Mouse (Mus musculus) cerebellum, adult 9-11 months (tissue): ENCODE data around the gene Gm17657.
"Not testable (repeated sequence)": the region's sequence is repeated elsewhere in the genome, so short reads cannot be mapped to it uniquely, and the experiment has no call there.

Source experiments
- DNase-seq: peaks from one replicate; pipeline ENCODE4 v3.0.0; 2022

Gm17657 gene

DNA sequence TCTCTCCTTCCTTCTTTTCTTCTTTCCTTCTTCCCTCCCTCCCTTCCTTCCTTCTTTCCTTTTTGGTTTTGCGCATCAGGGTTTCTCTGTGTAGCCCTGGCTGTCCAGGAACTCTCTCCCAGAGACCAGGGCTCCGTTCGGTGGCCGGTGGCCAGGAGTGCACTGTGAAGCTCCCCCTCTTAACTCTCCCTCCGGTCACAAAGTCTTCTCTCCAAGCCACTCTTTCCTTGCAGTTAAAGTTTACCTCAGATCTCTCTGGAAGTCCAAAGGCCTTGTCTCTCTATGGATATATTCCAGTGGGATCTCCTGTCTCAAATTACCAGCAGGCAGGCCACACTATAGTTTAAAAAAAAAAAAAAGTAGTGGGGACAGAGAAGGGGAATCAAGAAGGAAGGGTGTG lies 4.2 kb downstream of the Gm17657 start:
- DNase-seq, result no peak

DNA sequence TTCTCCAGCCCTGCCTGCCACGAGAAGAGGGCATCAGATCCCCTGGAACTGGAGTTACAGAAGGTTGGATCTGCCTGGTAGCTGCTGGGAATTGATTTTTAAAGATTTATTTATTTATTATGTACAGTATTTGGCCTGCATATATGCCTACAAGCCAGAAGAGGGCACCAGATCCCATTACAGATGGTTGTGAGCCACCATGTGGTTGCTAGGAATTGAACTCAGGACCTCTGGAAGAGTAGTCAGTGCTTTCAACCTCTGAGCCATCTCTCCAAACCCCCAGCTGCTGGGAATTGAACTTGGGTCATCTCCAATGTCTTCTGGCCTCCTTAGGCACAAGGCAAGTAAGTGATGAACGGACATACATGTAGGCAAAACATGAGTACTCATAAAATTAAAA lies 5.4 kb downstream of the Gm17657 start:
- DNase-seq, result no peak

DNA sequence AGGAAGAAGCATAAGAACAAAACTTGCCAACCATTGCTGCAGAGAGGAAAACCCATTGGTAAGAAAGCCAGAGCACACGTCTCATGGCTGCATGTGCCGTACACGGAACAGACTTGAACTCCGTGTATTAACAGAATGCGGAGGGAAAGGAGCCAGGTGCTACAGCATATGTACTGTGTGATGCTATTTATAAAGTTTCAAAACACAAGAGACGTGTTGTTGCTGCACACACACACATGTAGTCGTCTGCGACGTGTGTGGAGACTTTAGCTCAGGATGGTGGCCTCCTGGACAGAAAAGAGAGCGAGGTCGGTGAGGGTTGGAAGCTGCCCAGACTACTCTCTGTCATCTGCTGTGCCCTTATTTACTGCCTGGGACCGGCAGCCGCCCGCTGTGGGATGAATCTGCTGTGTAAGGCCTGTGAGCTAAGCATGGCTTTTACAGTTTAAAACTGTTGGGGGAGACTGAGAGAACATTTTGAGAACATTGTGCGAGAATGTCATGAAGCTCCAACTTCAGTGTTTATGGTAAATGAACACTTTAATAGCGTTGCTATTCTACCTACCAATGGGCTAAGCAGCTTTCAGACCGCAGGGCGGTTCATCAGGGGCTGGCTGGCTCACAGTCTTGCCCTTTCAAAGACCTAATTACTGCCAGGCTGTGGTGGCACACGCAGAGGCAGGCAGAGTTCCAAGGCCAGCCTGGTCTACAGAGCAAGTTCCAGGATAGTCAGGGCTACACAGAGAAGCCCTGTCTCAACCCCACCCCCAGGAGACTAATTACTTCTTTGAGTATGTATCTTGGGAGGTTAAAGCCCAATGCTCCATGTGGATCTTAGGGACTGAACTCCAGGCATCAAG lies 6.4 kb downstream of the Gm17657 start:
- peak; percentile 70 for DNase-seq

DNA sequence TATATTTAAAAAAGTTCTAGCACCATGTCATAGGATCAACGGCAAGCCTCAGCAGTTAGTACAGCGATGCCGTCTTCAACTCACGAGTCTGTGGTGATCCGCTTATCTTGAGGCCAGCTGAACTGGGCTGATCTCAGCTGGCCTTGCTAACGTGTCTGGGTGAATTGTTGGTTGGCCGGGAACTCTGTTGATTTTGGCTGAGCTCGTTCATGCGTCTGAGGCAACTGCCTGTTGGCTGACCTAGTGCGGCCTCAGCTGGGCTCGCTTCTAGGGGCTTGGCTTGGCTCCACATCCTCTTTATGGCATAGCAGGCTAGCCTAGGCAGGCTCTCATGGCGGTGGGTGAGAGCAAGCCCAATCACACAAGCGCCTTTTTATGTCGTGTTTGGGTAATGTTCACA lies 8.0 kb downstream of the Gm17657 start:
- peak; percentile 69 for DNase-seq

DNA sequence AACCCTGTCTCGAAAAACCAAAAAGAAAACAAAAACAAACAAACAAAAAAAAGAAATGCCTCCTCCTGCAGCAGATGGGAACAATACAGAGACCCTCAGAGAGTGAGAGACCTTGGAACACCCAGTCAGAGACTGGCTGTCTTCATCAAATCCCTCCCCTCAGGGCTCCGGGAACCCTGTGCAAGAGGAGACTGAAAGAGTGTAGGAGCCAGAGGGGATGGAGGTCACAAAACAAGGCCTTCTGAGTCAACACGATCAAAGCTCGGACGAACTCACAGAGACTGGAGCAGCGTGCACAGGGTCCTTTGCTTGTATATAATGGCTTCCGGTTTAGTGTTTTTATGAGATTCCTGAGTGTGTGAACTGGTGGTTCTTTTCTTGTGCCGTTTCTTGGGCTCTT lies 9.0 kb downstream of the Gm17657 start:
- DNase-seq, result no peak

DNA sequence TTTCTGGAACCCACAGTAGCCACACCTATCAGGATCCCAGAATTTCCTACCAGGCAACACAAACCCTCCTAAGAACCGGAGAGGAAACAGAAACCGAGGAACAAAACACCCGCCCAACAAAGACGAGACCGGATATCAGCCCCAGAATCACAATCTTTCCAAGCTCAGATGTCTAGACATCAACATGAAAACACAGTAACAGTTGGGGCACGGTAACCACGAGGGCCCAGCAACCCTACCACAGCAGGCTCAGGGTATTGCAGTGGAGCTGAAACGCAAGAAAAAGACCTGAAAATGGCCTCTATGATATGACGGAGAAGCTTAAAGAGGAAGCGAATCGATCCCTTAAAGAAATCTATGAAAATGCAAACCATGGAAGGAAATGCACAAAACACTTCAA lies 15.6 kb downstream of the Gm17657 start:
- no peak for DNase-seq

DNA sequence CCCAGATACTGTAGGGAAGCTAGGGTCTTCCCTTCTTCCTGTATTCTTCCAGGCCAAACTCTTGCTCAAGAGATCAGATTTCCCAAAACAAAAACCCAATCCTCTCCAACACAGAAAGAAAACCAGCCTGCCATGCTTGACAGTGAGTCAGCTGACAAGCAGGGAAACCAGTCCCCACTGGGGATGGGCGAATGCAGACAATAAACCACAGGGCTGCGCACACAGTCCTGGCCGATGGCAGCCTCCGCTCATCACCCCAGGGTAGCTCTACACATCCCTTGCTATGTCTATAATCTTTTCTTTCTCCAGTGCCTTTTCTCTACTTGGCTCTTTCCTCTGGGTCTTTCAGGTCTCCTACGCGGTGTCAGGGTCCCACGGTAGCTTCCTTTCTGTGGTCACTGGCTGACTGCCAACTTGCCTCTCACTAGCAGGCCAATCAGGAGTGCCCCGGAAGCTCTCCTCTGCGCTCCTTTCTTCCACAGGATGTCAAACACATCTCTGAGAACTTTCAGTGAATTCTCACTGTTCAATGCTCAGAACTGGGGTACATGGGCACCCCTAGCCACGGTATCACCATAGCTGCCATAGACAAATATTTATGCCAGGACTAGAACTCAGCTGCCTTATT lies 17.6 kb downstream of the Gm17657 start:
- no peak for DNase-seq

DNA sequence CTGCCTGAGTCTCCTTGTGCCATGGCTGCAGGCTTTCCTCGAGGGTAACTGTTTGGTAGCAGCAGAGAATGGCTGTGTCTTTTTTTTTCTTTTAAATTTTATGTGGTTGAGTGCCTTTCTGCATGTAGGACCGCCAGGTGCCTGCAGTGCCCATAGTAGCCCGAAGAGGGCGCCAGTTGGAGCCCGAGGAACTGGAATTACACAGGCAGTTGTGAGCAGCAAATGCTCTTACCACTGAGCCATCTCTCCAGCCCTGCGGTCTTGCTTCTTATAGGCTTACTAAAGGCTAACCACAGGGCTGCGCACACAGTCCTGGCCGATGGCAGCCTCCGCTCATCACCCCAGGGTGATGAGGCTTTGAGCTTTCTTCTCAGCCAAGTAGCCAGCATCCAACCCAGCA lies 18.2 kb downstream of the Gm17657 start:
- DNase-seq, result no peak

DNA sequence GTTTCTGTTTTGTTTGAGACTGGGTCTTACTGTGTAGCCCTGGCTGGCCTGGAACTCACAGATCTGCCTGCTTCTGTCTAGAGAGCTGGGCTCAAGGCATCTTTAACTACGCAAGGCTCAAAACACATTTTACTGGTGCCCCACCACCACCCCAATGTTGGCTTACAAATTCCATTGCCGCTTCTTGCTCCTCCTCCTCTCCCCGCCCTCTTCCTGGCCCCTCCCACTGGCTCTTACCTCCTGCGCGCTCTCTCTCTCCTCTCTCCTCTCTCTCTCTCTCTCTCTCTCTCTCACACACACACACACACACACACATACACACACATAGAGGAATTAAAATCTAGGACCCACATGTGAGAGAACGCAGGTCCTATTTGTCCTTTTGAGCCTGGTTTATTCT lies 18.9 kb downstream of the Gm17657 start:
- no peak for DNase-seq

DNA sequence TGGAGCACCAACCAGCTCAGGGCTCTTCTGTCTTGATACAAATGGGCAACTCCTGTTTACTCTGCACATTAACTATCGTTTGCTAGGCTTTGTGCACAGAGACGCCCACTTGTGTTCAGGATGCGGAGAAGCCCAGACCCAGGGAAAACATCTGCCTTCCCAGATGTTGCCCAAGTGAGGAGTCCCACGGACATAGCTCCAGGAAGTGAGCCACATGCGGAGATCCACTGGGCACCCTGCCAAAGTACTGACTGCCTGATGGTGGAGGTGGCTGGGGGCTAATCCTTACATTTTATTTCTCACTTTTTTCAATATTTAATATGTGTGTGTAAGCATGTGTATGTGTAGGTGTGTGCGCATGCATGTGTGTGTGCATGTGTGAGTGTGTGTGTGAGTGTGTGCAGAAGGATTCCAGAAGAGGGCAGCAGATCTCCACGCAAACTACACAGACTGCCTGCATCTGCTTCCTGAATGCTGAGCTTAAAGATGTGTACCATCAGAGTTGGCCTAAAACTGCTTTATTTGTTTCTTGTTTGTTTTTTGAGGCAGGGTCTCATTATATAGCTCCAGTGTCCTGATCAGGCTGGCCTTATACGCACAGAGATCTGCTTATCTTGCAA lies 20.8 kb downstream of the Gm17657 start:
- DNase-seq, result no peak

DNA sequence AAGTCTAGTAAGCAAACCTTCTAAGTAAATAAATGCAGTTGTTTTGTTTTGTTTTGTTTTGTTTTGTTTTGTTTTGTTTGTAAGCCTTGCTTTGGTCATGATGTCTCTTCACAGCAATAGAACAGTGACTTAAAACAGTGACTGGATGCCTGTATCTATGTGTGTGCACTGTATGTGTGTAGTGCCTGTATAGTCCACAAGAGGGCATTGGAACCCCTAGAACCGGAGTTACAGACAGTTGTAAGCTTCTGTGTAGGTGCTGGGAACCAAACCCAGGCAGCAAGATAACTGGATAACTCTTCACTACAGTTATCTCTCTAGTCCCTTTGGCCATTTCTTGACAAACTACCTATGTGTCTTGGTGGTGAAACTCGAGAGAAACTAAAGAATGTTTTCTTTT lies 23.8 kb downstream of the Gm17657 start:
- no peak for DNase-seq

DNA sequence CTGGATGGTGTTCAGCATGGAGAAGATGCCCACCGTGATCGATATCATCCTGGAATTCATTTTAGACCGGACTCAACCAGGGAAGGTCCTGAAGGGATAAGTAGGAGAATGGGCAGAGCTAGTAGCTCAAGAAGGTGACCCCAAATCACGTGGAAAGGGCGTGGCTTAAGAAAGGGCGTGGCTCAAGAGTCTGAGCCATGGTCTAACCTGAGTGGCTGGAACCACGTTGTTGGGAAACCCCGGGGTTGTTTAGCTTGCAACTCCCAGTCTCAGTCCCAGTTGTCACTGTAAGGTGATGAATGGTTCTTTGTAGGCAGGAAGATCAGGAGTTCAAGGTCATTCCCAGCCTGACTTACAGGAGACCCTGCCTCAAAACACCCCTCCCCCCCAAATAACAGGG lies 29.7 kb downstream of the Gm17657 start:
- no peak for DNase-seq

DNA sequence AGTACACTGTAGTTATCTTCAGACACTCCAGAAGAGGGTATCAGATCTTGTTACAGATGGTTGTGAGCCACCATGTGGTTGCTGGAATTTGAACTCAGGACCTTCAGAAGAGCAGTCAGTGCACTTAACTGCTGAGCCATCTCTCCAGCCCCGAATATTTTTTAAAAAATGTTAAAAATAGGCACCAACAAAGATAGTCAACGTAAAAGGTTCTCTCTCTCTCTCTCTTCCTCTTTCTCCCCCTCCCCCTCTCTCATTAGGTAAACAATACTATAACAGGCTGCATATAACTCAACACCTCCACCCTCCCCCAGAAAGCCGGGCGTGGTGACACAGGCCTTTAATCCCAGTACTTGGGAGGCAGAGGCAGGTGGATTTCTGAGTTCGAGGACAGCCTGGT lies 30.8 kb downstream of the Gm17657 start:
- DNase-seq, result not testable (repeated sequence)

DNA sequence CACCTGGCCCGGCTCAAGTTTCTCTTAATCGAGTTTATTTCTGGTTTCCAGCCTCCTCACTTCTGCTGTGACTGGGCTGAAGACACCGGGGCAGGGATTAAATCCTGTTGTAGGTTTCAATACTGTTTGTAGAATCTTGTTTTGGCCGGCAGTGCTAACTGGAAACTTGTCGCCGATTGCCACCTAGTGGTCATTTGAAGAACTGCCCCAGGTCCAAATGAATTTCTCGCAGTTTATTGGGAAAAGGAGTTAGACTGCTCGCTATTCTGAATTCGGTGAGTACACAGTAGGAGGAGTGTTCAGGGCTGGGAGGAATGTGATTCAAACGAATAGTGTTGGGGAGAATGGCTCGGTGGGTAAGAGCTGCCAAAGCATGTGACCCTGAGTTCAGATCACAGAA lies 35.0 kb downstream of the Gm17657 start:
- peak; percentile 75 for DNase-seq

DNA sequence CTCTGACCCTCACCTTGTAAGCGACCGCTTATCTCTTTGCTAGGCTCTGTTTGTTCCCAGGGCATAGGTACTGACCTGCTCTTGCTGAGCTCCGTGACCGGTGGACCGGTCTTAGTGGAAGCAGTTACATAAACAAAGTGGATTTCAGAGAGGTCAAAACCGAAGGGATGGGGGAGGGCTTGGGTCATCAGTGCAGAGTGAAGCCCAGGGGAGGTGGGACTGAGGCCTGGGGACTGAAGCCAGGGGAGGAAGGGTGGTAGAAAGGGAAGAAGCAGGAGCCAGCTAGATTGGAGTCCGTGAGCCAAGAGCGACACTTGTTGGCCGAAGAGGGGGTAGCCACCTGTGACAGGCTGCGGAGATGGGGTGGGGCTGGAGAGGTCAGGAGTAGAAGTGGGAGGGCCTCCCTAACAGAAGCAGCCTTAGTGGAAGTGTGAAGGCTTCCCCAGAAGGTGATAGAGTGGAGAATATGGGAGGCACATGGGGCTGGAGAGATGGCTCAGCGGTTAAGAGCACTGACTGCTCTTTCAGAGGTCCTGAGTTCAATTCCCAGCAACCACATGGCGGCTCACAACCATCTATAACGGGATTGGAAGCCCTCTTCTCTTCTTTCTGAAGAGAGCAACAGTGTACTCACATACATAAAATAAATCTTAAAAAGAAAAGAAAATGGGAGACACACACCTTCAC lies 36.3 kb downstream of the Gm17657 start:
- no peak for DNase-seq

DNA sequence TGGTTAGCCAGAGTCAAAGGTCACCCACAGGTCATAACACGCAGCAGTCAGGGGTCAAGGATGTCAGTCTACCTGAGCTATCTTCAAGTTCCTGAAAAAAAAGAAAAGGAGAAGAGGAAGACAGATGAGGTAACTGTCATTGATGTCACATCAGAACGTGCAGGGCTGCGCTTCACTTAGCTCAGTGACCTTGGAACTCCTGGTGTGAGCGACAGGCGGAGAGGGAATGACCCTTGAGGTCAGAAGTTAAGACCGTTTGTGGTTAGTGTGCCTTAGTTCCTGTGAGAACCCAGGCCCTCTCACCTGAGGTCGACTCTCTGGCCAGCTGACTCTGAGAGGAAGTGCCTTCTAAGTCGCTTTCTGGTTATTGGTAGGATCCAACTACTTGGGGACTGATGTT lies 38.7 kb downstream of the Gm17657 start:
- no peak for DNase-seq

DNA sequence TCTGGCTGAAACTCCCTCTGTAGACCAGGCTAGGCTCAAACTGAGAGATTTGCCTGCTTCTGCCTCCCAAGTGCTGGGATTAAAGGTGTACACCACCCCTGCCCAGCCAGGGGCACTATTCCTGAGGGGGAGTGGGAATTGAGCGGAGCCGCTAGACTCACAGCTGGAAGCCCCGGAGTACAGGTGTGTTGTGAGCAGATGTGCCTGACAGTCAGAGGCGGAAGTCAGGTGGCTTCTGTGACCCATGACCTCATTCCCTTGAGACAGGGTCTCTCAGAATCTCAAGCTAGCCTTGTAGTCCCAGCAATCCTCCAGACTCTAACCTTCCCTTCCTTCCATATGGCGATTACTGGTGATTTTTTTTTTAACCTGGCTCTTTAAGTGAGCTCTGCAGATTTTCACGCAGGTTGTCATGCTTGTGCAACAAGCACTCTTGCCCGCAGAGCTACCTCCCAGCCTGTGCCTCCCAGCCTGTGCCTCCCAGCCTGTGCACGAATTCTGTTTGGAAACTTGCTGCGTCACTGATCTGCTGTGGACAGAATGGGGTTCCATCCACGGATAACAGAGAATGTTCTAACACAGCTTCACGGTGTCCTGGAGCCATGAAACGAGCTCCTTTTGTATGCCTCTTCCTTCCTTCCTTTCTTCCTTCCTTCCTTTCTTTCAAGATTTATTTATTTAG lies 40.4 kb downstream of the Gm17657 start:
- no peak for DNase-seq

DNA sequence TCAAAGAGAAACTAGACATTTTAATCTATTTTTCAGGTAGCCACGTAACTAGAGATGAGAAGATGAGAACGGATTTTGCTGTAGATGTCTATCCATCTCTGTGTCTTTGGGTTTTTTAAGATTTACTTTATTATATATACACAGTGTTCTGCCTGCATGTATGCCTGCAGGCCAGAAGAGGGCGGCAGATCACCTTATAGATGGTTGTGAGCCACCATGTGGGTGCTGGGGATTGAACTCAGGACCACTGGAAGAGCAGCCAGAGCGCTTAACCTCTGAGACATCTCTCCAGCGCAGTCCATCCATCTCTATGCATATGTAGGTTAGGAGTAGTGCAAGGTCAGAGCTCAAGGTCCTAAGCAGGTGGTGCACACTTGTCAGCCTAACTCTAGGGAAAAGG lies 45.7 kb downstream of the Gm17657 start:
- DNase-seq, result no peak

DNA sequence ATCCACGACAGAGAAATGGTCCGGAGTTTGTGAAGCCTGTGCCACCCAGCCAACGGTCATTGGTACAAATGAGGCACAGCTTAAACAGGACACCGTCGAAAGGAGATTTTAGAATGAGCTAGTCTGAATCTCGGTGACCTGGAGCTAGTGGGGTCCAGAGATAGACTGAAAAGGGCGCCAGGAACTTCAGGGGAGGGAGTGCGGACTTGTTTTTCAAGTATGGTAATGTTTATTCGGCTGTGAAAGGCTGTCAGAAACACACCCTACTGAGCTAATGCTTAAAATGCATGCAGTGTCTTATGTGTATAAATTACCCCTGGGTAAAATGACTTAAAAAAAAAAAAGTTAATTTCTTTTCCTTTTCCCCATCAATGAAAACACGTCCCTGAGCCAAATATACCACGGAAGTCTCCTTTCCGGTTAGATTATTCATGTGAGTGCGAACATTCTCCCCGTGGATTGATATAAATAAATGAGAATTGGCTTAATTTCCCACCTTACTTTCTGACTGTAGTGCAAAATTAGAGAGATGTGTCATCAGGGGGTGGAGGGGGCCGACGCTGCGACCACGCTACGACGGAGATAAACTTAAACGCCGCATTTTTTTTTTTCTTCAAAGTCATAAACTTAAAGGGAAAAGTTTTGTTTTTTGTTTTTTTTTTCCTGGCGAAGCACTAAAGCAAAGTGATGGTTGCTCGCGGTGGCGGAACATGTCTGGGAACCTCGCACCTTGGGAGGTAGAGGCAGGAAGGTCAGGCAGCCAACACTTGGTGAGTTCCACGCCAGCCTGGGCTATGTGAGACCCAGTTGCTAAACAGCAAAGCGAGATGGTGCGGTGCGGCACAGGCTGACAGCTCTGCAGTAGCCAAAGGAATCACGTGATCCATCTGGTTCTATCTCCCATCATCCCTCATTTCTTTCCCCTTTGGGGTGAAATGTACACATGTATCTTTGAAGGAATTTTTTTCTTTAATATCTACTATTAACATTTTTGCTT lies 46.5 kb downstream of the Gm17657 start:
- DNase-seq, result no peak

DNA sequence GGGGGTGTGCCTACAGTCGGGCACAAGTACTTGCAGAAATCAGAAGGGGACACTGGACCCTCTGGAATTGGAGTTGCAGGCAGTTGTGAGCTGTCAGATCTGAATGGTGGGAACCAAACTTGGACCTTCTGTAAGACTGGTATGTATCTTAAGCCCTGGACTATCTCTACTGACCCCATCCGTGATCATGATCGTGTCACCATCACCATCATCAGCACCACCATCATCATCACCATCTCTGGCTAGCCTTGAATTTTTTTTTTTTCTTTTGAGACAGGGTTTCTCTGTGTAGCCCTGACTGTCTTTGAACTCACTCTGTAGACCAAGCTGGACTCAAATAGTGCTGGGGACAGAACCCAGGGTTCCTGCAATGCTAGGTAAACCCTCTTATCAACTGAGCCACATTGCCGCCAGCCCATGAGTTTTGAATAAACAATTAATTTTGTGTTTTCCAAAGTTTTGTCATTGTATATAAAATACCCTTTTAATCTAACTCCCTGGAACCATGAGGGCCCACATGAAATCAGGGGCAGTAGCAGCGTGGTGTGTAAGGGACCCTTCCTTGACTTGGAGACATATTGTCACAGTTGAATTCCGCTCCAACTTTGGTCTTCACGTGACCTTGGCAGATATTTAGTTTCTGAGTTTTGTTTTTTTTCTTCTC lies 47.3 kb downstream of the Gm17657 start:
- no peak for DNase-seq

DNA sequence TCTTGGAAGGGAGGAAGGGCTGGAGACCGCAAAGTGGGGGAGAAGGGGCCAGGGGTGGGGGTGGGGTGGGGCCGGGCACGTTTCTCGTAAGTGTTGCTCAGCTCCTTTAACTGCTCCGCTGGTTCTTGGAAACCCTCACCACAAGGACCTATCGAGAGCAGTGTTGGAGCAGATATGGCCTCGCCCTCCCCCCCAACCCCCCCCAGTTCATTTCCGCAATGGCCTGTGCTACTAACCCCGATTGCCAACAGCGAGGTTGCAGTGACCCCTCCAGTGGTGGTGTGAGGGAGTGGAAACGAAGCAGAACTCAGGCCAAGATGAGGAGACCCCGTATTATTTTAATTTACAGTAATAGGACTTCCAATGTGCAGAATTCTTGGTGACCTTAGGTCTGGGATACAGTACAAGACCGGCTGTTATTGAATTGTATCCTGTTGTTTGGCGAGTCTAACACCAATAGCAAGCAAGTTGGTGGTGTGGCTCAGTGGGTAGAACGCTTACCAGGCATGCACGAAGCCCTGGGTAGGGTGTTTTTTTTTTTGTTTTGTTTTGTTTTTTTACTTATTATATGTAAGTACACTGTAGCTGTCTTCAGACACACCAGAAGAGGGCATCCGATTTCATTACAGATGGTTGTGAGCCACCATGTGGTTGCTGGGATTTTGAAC lies 48.5 kb downstream of the Gm17657 start:
- no peak for DNase-seq
